Mouse (Mus musculus): ENCODE measurements around the gene Ubxn2a. TPM values are rescaled to one million over a fixed set of nuclear protein-coding genes. Genes with fewer than 3 reads are reported as not detected.
"Not testable (repeated sequence)": the region's sequence is repeated elsewhere in the genome, so short reads cannot be mapped to it uniquely, and the experiment has no call there.

Gene Ubxn2a
- total and polyA plus RNA-seq, 2 experiments from 2014 or later: 19.0 to 50.8 TPM

DNA sequence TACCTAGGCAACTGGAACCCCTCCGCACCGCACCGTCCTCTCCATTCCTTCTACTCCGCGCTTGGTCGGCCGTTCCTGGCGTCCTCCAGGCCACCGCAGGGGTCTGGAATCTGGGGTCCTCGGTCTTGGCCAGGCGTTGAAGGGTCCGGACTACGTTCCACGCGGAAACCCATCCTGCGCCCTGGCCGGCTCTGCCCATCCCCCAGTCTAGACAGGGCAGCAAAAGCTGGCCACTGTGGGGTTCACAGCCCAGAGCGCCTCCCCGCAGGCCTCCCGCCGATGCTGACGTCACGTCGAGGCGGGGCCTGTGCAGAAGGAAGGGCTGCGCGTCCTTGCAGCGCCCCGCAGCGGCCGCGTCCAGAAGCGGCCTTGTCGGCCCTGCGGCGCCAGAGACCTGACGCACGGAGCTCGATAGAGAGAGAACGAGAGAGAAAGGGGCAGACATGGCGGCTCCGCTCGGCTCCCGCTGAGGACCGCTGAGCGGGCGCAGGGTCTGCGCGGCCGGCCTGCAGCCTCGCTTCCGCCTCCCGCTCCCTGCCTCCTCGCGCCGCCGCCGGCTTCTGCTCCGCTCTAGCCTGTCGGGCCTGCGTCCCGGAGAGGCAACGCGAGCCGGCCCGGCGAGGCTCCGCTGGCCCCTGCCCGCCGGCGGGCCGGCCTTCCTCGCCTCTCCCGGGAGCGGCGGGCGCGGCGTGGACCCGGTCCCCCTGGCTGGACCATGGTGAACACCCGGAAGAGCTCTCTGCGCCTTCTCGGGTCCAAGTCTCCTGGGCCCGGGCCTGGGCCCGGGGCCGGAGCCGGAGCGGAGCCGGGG is 9.7 kb upstream of the Ubxn2a start, which contains the start of gene Atad2b:
Gene Atad2b (plus strand): TSS at position 360 of the 811 bp plus-strand sequence.
- Histone ChIP-seq H3K27me3 (ENCODE audit: insufficient read depth, low read length) (no peaks in the 10 kb centered on the region), H3K4me2 (ENCODE audit: low read depth, low read length) (peak within 1 kb of the TSS; percentile 58), H3K9ac (replicated peaks; ENCODE audit: low read length) (peak within 1 kb of the TSS; percentile 100), H3K4me3 (ENCODE audit: low read length) (peak within 1 kb of the TSS; percentile 99), H3K4me1 (ENCODE audit: insufficient read depth, low read length) (peaks cover 6% of the 10 kb centered on the region; the same call in 1 of the 2 replicates), H3K36me3 (ENCODE audit: insufficient read depth, low read length) (no peaks in the 10 kb centered on the region), H3K27ac (peak within 1 kb of the TSS; percentile 98), H3K9me3 (ENCODE audit: low read length) (no peaks in the 10 kb centered on the region)
- DNase-seq (ENCODE audit: low spot score): peak; percentile 98
- peak; percentile 78 for TF ChIP-seq CTCF (IDR thresholded peaks at IDR 0.05; ENCODE audit: low read depth)
- peak; percentile 98 for ATAC-seq
- under 1% methylated on average over 83 of the region's 89 CpGs for WGBS

DNA sequence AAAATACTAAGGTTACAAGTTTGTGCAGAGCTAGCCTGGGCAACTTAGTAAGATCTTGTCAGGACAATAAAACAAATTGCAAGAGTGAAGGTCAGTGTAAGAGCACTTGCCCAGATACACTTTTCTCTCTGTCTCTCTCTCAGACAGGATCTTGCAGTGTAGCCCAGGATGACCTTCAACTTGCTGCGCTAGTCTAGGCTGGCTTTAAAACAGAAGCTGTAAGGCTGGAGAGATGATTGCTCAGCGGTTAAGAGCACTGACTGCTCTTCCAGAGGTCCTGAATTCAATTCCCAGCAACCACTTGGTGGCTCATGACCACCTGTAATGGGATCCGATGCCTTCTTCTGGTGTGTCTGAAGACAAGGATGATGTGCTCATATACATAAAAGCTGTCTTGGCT is 7.4 kb upstream of the Ubxn2a start:
- Histone ChIP-seq H3K9me3 (ENCODE audit: low read length) (no peaks in the 10 kb centered on the region), H3K9ac (replicated peaks; ENCODE audit: low read length) (no peak overlapping the region)
- no peak for ATAC-seq

GRCm38 (mm10) chr12:4914441-4914840 is 6.9 kb upstream of the Ubxn2a start:
- no peaks in the 10 kb centered on the region for H3K36me3 ChIP-seq (ENCODE audit: insufficient read depth, low read length)
- no peak overlapping the region for H3K4me3 ChIP-seq (ENCODE audit: low read length)
- TF ChIP-seq CTCF (IDR thresholded peaks at IDR 0.05; ENCODE audit: low read depth): no peak
- ATAC-seq: no peak
- no peak overlapping the region for H3K9ac ChIP-seq (replicated peaks; ENCODE audit: low read length)
- no peaks in the 10 kb centered on the region for H3K9me3 ChIP-seq (ENCODE audit: low read length)
- DNase-seq (ENCODE audit: low spot score): no peak
- H3K4me2 ChIP-seq (ENCODE audit: low read depth, low read length): no peak overlapping the region
- 0 out of 2 replicates have a peak, but pooled peaks cover 6% of the 10 kb centered on the region for H3K4me1 ChIP-seq (ENCODE audit: insufficient read depth, low read length)
- 40% methylated on average over 3 of the region's 3 CpGs for WGBS
- H3K27me3 ChIP-seq (ENCODE audit: insufficient read depth, low read length): no peaks in the 10 kb centered on the region
- H3K27ac ChIP-seq: no peak overlapping the region

More for the DNA sequence above, 7.4 kb upstream of the Ubxn2a start:
- H3K4me2 ChIP-seq (ENCODE audit: low read depth, low read length): no peak overlapping the region
- 0 out of 2 replicates have a peak, but pooled peaks cover 6% of the 10 kb centered on the region for H3K4me1 ChIP-seq (ENCODE audit: insufficient read depth, low read length)
- no peaks in the 10 kb centered on the region for H3K36me3 ChIP-seq (ENCODE audit: insufficient read depth, low read length)
- H3K27me3 ChIP-seq (ENCODE audit: insufficient read depth, low read length): no peaks in the 10 kb centered on the region
- WGBS: 79% methylated on average over 3 of the region's 3 CpGs
- H3K27ac ChIP-seq: no peak overlapping the region
- no peak overlapping the region for H3K4me3 ChIP-seq (ENCODE audit: low read length)
- no peak for TF ChIP-seq CTCF (IDR thresholded peaks at IDR 0.05; ENCODE audit: low read depth)
- DNase-seq (ENCODE audit: low spot score): no peak

DNA sequence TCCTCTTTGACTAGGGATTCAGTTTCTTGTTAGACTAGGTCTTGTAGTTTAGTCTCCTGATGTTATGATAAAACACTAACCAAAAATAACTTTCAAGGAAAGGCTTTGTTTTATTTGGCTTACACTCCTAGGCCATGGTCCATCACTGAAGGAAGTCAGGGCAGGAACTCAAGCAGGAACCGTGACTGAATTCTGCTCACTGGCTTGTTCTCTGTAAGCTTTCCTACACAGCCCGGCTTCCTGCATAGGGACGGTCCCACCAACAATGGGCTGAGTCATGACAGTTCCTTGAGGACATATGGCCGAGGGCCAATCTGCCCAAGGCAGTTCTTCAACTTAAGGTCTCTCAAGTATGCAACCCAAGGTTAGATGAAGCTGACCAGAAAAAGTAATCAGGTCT is 4.2 kb upstream of the Ubxn2a start:
- no peaks in the 10 kb centered on the region for H3K4me1 ChIP-seq (ENCODE audit: insufficient read depth, low read length)
- no peak overlapping the region for H3K9ac ChIP-seq (replicated peaks; ENCODE audit: low read length)
- H3K27me3 ChIP-seq (ENCODE audit: insufficient read depth, low read length): no peaks in the 10 kb centered on the region
- H3K27ac ChIP-seq: no peak overlapping the region
- H3K4me2 ChIP-seq (ENCODE audit: low read depth, low read length): no peak overlapping the region
- DNase-seq (ENCODE audit: low spot score) (no peak), ATAC-seq (no peak)
- H3K4me3 ChIP-seq (ENCODE audit: low read length): no peak overlapping the region
- H3K9me3 ChIP-seq (ENCODE audit: low read length): no peaks in the 10 kb centered on the region
- 71% methylated on average over 4 of the region's 4 CpGs for whole genome bisulfite sequencing
- no peaks in the 10 kb centered on the region for H3K36me3 ChIP-seq (ENCODE audit: insufficient read depth, low read length)
- TF ChIP-seq CTCF (IDR thresholded peaks at IDR 0.05; ENCODE audit: low read depth): no peak

GRCm38 (mm10) chr12:4910496-4910895 is 3.0 kb upstream of the Ubxn2a start:
- DNase-seq (ENCODE audit: low spot score); H3K4me2 ChIP-seq (ENCODE audit: low read depth, low read length); H3K27ac ChIP-seq; H3K36me3 ChIP-seq (ENCODE audit: insufficient read depth, low read length); H3K9me3 ChIP-seq (ENCODE audit: low read length); H3K27me3 ChIP-seq (ENCODE audit: insufficient read depth, low read length); ATAC-seq; H3K4me1 ChIP-seq (ENCODE audit: insufficient read depth, low read length); H3K9ac ChIP-seq (replicated peaks; ENCODE audit: low read length); H3K4me3 ChIP-seq (ENCODE audit: low read length): not testable (repeated sequence)
- 88% methylated on average over 1 of the region's 1 CpGs for WGBS

- Histone ChIP-seq H3K9me3 (ENCODE audit: low read length) (no peaks in the 10 kb centered on the region), H3K36me3 (ENCODE audit: insufficient read depth, low read length) (no peaks in the 10 kb centered on the region), H3K4me3 (ENCODE audit: low read length) (no peak overlapping the region), H3K9ac (replicated peaks; ENCODE audit: low read length) (no peak overlapping the region), H3K4me1 (ENCODE audit: insufficient read depth, low read length) (no peaks in the 10 kb centered on the region), H3K27me3 (ENCODE audit: insufficient read depth, low read length) (no peaks in the 10 kb centered on the region), H3K27ac (no peak overlapping the region), H3K4me2 (ENCODE audit: low read depth, low read length) (no peak overlapping the region)
- TF ChIP-seq CTCF (IDR thresholded peaks at IDR 0.05; ENCODE audit: low read depth): no peak
- ATAC-seq: no peak
- no peak for DNase-seq (ENCODE audit: low spot score)
- 91% methylated on average over 7 of the region's 7 CpGs for WGBS
These were observed 886 bp upstream of the Ubxn2a start for GRCm38 (mm10) chr12:4908391-4908790.

- peak overlapping the region; percentile 75 for H3K4me2 ChIP-seq (ENCODE audit: low read depth, low read length)
- peak overlapping the region; percentile 92 for H3K27ac ChIP-seq
- no peaks in the 10 kb centered on the region for H3K9me3 ChIP-seq (ENCODE audit: low read length)
- no peak for DNase-seq (ENCODE audit: low spot score)
- H3K36me3 ChIP-seq (ENCODE audit: insufficient read depth, low read length): no peaks in the 10 kb centered on the region
- H3K4me1 ChIP-seq (ENCODE audit: insufficient read depth, low read length): no peaks in the 10 kb centered on the region
- no peak for ATAC-seq
- peak overlapping the region; percentile 89 for H3K9ac ChIP-seq (replicated peaks; ENCODE audit: low read length)
- TF ChIP-seq CTCF (IDR thresholded peaks at IDR 0.05; ENCODE audit: low read depth): no peak
- no peaks in the 10 kb centered on the region for H3K27me3 ChIP-seq (ENCODE audit: insufficient read depth, low read length)
- H3K4me3 ChIP-seq (ENCODE audit: low read length): peak overlapping the region; percentile 86
- 54% methylated on average over 7 of the region's 7 CpGs for WGBS
These were observed 1.0 kb downstream of the Ubxn2a start for GRCm38 (mm10) chr12:4906476-4906875.
